Mouse (Mus musculus) olfactory bulb, adult 2 months (tissue): ENCODE data around the gene Baz1a. TPM values are rescaled to one million over a fixed set of nuclear protein-coding genes. Genes with fewer than 3 reads are reported as not detected.
"Not testable (repeated sequence)": the region's sequence is repeated elsewhere in the genome, so short reads cannot be mapped to it uniquely, and the experiment has no call there.

ENCODE experiments used
- H3K27ac ChIP-seq: fragments of 200-500 bp; 2 replicates; pipeline ENCODE4 v1.5.1; 2012; ENCODE audit warnings: low read depth, low read length; ENCODE audit not compliant: insufficient read depth
- H3K4me1 ChIP-seq: fragments of 200-500 bp; 2 replicates; pipeline ENCODE4 v1.6.1; 2012; ENCODE audit warnings: low read length; ENCODE audit not compliant: control insufficient read depth, insufficient read depth
- H3K4me3 ChIP-seq: fragments of 200-500 bp; 2 replicates; pipeline ENCODE4 v1.5.1; 2012; ENCODE audit warnings: mild to moderate bottlenecking, low read depth, low read length, moderate library complexity; ENCODE audit not compliant: insufficient read depth
- CTCF ChIP-seq: fragments of 200-500 bp; IDR thresholded peaks from 2 replicates; pipeline ENCODE4 v1.5.1; 2012; ENCODE audit warnings: low read depth, mild to moderate bottlenecking, low read length, moderate library complexity; ENCODE audit not compliant: insufficient read depth
- POLR2A ChIP-seq: fragments of 200-500 bp; IDR thresholded peaks from 2 replicates; pipeline ENCODE4 v1.6.1; 2012; ENCODE audit warnings: mild to moderate bottlenecking, low read depth, low read length, moderate library complexity; ENCODE audit not compliant: insufficient read depth
- WGBS: fragments of 180-500 bp; shearing (Covaris S2); methylation state at CpG from one replicate; pipeline ENCODE4 v1.1.7; 2018; 5-methylcytosine and 5-hydroxymethylcytosine counted together
- polyA plus RNA-seq: library from polyadenylated mRNA; stranded (reverse); fragments of >200 nt; gene quantifications from 2 replicates; pipeline ENCODE4 v1.2.4, GENCODE M21; 2012; ENCODE audit warnings: low replicate concordance; ENCODE audit not compliant: missing spikeins, insufficient read depth, insufficient read length

Baz1a gene
- polyA plus RNA-seq, 1 experiment = not detected

GRCm38 (mm10) chr12:55015428-55015827 lies 1.3 kb upstream of the Baz1a start:
- Histone ChIP-seq H3K4me3 (no peak overlapping the region), H3K27ac (no peak overlapping the region), H3K4me1 (no peaks in the 10 kb centered on the region)
- TF ChIP-seq CTCF (no peak), POLR2A (no peak)
- WGBS = 96% methylated on average over 5 of the region's 5 CpGs

DNA sequence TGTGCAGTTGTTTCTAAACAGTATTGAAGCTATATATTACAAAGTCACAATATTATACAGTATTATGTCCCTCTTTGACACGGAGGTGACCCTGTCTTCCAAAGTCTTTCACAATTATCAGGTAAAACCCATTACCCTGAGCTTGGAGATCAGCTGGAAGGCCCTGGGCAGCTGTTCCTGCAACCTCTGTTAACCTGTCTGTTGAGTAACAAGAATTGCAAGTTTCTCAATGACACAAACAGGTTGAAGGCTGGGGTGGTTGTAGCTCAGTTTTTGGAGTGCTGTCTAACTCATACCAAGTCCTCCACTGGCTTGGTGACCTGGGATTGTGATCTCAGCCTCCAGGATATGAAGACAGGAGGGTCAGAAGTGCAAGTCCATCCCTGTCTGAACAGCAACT lies 1.1 kb downstream of the Baz1a start:
- 90% methylated on average over 1 of the region's 1 CpGs for WGBS
- TF ChIP-seq CTCF (no peak), POLR2A (no peak)

DNA sequence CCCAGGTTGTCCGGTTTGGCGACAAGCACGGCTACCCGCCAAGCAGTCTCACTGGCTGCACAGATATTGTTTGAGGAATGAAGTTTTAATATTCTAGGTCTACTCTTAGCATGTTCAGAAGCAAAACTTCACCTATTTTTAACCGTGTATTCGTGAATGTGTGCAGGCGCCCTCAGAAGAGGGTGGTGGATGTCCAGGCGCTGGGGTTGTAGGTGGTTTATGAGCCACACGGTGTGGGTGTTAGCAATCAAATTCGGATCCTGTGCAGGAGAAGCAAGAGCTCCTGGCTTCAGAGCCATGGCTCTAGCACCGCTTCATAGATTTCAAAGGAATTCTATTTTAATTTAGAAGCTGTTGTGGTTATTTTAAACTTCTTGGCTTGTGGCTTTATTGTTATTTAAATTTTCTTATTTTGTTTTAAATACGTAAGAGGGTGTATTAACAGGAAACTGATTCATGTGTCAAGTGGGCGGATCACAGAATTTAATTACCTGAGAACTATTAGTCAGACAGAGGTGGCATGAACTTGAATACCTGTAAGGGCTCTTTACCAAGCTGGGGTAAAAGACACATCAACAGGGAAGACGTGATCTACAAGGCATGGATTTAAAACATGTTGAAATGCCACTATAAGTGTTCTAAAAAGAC lies 6.7 kb downstream of the Baz1a start:
- WGBS = 47% methylated on average over 14 of the region's 14 CpGs
- H3K27ac ChIP-seq = no peak overlapping the region
- TF ChIP-seq POLR2A (no peak), CTCF (no peak)
- H3K4me3 ChIP-seq = no peak overlapping the region
- H3K4me1 ChIP-seq = peaks cover 4% of the 10 kb centered on the region

More for the DNA sequence above, 1.1 kb downstream of the Baz1a start:
- Histone ChIP-seq H3K4me1 (no peaks in the 10 kb centered on the region), H3K4me3 (no peak overlapping the region), H3K27ac (no peak overlapping the region)

DNA sequence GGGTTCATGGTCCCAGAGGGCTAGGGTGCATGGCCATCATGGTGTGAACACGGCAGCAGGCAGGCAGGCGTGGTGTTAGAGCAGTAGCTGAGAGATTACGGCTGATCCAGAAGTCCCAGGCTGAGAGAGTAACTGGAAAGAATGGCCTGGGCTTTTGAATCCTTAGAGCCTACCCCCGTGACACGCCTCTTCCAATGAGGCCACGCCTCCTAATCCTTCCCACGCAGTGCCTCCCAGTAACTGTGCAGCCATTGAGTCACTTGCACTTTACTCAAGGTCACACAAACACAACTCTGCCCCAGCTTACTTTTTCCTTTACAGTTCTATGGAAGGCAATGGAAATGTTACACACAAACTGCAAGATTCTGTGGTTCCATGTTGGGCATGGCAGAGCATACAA lies 8.1 kb downstream of the Baz1a start:
- Histone ChIP-seq H3K4me1 (peaks cover 4% of the 10 kb centered on the region), H3K27ac (no peak overlapping the region), H3K4me3 (no peak overlapping the region)
- no peak for TF ChIP-seq CTCF
- 87% methylated on average over 7 of the region's 7 CpGs for WGBS

GRCm38 (mm10) chr12:55004396-55004795 lies 9.8 kb downstream of the Baz1a start:
- no peak overlapping the region for H3K4me3 ChIP-seq
- H3K4me1 ChIP-seq = peaks cover 4% of the 10 kb centered on the region
- 95% methylated on average over 3 of the region's 3 CpGs for WGBS
- TF ChIP-seq CTCF (no peak), POLR2A (no peak)
- no peak overlapping the region for H3K27ac ChIP-seq

- Histone ChIP-seq H3K27ac (no peak overlapping the region), H3K4me3 (no peak overlapping the region), H3K4me1 (peaks cover 4% of the 10 kb centered on the region)
- WGBS = 94% methylated on average over 5 of the region's 5 CpGs
- TF ChIP-seq POLR2A = no peak
- no peak for TF ChIP-seq CTCF
These were observed 10.3 kb downstream of the Baz1a start for GRCm38 (mm10) chr12:55003843-55004242.

DNA sequence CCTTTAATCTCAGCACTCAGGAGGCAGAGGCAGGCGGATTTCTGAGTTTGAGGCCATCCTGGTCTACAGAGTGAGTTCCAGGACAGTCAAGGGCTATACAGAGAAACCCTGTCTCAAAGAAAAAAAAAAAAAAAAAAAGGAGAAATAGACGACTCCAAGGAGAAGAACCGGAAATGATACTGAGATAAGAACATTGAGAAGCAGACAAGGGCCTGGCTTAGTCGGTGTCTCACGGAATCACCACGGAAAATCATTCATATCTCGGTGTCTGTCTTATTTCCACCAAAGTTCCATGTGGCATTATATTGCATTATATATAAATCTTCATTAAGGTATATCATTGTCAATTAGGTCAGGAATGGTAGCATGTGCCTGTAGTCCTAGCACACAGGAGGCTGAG lies 11.6 kb downstream of the Baz1a start:
- not testable (repeated sequence) for H3K4me3 ChIP-seq, H3K4me1 ChIP-seq, H3K27ac ChIP-seq
- 93% methylated on average over 7 of the region's 7 CpGs for WGBS

DNA sequence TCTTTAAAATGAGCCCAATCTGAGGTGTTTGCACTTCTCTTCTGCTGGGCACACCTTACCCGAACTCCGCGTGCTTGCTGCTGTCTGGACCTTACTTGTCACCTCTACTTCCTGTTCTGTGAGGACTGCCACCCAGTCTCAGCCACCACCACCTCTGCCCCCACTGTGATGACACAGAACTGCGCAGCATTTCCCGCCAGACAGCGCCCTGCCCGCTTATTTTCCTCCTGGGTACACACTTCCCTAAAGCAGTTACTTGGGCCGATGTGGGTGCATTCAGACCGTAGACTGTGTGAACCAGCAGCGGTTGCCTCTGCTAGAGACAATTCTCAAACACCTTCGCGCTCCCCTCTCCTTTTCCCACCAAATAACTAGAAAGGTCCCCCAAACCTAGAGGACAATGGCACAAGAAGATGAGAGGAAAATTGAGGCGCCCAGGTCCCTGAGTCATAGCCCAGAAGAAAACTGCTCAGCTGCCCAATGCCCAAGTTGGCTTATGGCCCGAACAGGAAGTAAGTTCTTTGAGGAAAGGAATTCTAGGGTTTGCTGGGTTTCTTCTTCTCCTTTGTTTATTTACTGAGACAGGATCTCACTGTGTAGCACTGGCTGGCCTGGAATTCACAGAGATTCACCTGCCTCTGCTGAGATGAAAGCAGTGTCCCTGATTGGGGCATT lies 15.0 kb downstream of the Baz1a start:
- WGBS = 87% methylated on average over 14 of the region's 14 CpGs
- Histone ChIP-seq H3K4me1 (no peaks in the 10 kb centered on the region), H3K27ac (no peak overlapping the region), H3K4me3 (no peak overlapping the region)
- TF ChIP-seq CTCF (no peak), POLR2A (no peak)

- Histone ChIP-seq H3K27ac (no peak overlapping the region), H3K4me1 (no peaks in the 10 kb centered on the region), H3K4me3 (no peak overlapping the region)
- TF ChIP-seq CTCF (no peak), POLR2A (no peak)
- 82% methylated on average over 5 of the region's 5 CpGs for WGBS
These were observed 15.7 kb downstream of the Baz1a start for GRCm38 (mm10) chr12:54998411-54998810.
